Mouse (Mus musculus) forebrain, embryonic 14.5 days (tissue): Measurements from ENCODE around the gene Zfp12. TPM values are rescaled to one million over a fixed set of nuclear protein-coding genes. Genes with fewer than 3 reads are reported as not detected.

Experiments
- ATAC-seq: fragments of 200-750 bp; cut with Nextera tagmentation; 2 replicates; pipeline ENCODE4 v1.8.0; 2017; ENCODE audit warnings: mild to moderate bottlenecking, moderate library complexity
- DNase-seq: peaks from one replicate; pipeline ENCODE4 v3.0.0-alpha.2; 2015; ENCODE audit warnings: low spot score
- H3K27ac ChIP-seq: fragments of 300-500 bp; sonication (generic); 2 replicates; pipeline ENCODE4 v1.5.1; 2014; ENCODE audit warnings: low read depth, mild to moderate bottlenecking, control low read depth, low read length, moderate library complexity
- H3K27me3 ChIP-seq: fragments of 300-500 bp; sonication (generic); replicated peaks from 2 replicates; pipeline ENCODE4 v1.6.1; 2014; ENCODE audit warnings: low read length, control low read depth, mixed read lengths; ENCODE audit not compliant: control insufficient read depth, insufficient read depth
- H3K36me3 ChIP-seq: fragments of 300-500 bp; sonication (generic); 2 replicates; pipeline ENCODE4 v1.6.1; 2014; ENCODE audit warnings: low read length, control low read depth; ENCODE audit not compliant: control insufficient read depth, insufficient read depth
- H3K4me1 ChIP-seq: fragments of 300-500 bp; sonication (generic); 2 replicates; pipeline ENCODE4 v1.6.1; 2014; ENCODE audit warnings: antibody characterized with exemption, low read length, control low read depth; ENCODE audit not compliant: control insufficient read depth, insufficient read depth
- H3K4me2 ChIP-seq: fragments of 300-500 bp; sonication (generic); 2 replicates; pipeline ENCODE4 v1.6.1; 2014; ENCODE audit warnings: mild to moderate bottlenecking, control low read depth, low read length
- H3K4me3 ChIP-seq: fragments of 300-500 bp; sonication (generic); 2 replicates; pipeline ENCODE4 v1.5.1; 2014; ENCODE audit warnings: low read depth, low read length, control low read depth
- H3K9ac ChIP-seq: fragments of 300-500 bp; sonication (generic); 2 replicates; pipeline ENCODE4 v1.6.1; 2014; ENCODE audit warnings: mild to moderate bottlenecking, low read length, control low read depth, moderate library complexity
- H3K9me3 ChIP-seq: fragments of 300-500 bp; sonication (generic); replicated peaks from 2 replicates; pipeline ENCODE4 v1.6.1; 2016; ENCODE audit warnings: low read length, control low read depth, mixed read lengths; ENCODE audit not compliant: control insufficient read depth
- WGBS: fragments of 180-500 bp; shearing (Covaris S2); extraction: QIAGEN DNeasy Blood & Tissue Kit; methylation state at CpG from one replicate; pipeline ENCODE4 v1.1.7; 2014; 5-methylcytosine and 5-hydroxymethylcytosine counted together
- polyA plus RNA-seq: library from polyadenylated mRNA; unstranded; fragments of >200 nt; fragmentation: Nextera tagmentation; extraction: Ambion mirVana; gene quantifications from 2 replicates; pipeline ENCODE4 v1.2.1, GENCODE M21; 2014

Zfp12 gene
- polyA plus RNA-seq, 1 experiment from 2014 or later = 23.1 TPM

- Histone ChIP-seq H3K27me3 (peaks cover 54% of the 10 kb centered on the region), H3K27ac (no peak overlapping the region), H3K36me3 (peaks cover 82% of the 10 kb centered on the region), H3K4me1 (peaks cover 2% of the 10 kb centered on the region; the same call in 1 of the 2 replicates), H3K9ac (peak overlapping the region; percentile 35), H3K9me3 (no peaks in the 10 kb centered on the region), H3K4me3 (peak overlapping the region; percentile 31; the same call in 1 of the 2 replicates), H3K4me2 (peak overlapping the region; percentile 61; the same call in 1 of the 2 replicates)
- ATAC-seq (no peak; the same call in 1 of the 2 replicates), DNase-seq (no peak)
- 15% methylated on average over 66 of the region's 66 CpGs for WGBS
Measured at GRCm38 (mm10) chr5:143254487-143255130, 19.6 kb downstream of the Zfp12 start.

- Histone ChIP-seq H3K27ac (no peak overlapping the region), H3K36me3 (peaks cover 83% of the 10 kb centered on the region), H3K9ac (no peak overlapping the region), H3K4me2 (no peak overlapping the region), H3K4me3 (no peak overlapping the region), H3K9me3 (no peaks in the 10 kb centered on the region), H3K27me3 (peaks cover 54% of the 10 kb centered on the region), H3K4me1 (peaks cover 2% of the 10 kb centered on the region; the same call in 1 of the 2 replicates)
- 23% methylated on average over 24 of the region's 24 CpGs for WGBS
- ATAC-seq (no peak), DNase-seq (no peak)
Measured at GRCm38 (mm10) chr5:143255131-143255519, 20.2 kb downstream of the Zfp12 start.

- Histone ChIP-seq H3K9me3 (no peaks in the 10 kb centered on the region), H3K4me3 (no peak overlapping the region), H3K27me3 (peaks cover 54% of the 10 kb centered on the region), H3K27ac (no peak overlapping the region), H3K4me1 (peaks cover 2% of the 10 kb centered on the region; the same call in 1 of the 2 replicates), H3K9ac (no peak overlapping the region), H3K4me2 (no peak overlapping the region), H3K36me3 (peaks cover 90% of the 10 kb centered on the region)
- DNase-seq = no peak
- ATAC-seq = no peak
- 86% methylated on average over 5 of the region's 5 CpGs for WGBS
Measured at GRCm38 (mm10) chr5:143255802-143256201, 20.8 kb downstream of the Zfp12 start.

GRCm38 (mm10) chr5:143261636-143262035, 26.7 kb downstream of the Zfp12 start:
- Histone ChIP-seq H3K4me2 (no peak overlapping the region), H3K9ac (no peak overlapping the region), H3K9me3 (no peaks in the 10 kb centered on the region), H3K4me3 (no peak overlapping the region), H3K27ac (no peak overlapping the region), H3K4me1 (no peaks in the 10 kb centered on the region), H3K36me3 (peaks cover 76% of the 10 kb centered on the region), H3K27me3 (peaks cover 8% of the 10 kb centered on the region)
- WGBS = 91% methylated on average over 8 of the region's 8 CpGs
- ATAC-seq = no peak
- no peak for DNase-seq

- 91% methylated on average over 10 of the region's 10 CpGs for WGBS
Measured at GRCm38 (mm10) chr5:143264689-143265088, 29.7 kb downstream of the Zfp12 start.

DNA sequence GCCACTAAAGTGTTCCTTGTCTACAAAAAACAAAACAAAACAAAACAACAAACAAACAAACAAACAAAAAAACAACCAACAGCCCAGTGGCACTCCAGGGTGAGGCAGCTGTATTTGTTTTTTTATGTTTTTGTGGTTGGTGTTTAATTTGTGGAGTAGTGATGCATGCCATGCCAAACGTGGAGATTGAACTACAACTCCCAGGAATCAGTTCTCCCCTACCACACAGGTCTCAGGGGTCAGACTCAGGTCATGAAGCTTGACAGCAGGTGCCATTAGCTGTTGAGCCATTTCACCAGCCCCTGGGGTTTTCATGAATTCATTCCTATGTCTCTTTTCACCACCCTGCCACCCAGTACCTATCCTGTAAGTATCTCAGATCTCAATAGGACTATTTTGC, 30.4 kb downstream of the Zfp12 start:
- DNase-seq = no peak
- Histone ChIP-seq H3K36me3 (peaks cover 45% of the 10 kb centered on the region), H3K4me3 (no peak overlapping the region), H3K4me1 (peaks cover 10% of the 10 kb centered on the region), H3K4me2 (no peak overlapping the region), H3K27ac (no peak overlapping the region), H3K27me3 (no peaks in the 10 kb centered on the region), H3K9me3 (no peaks in the 10 kb centered on the region), H3K9ac (no peak overlapping the region)
- ATAC-seq = no peak
- 56% methylated on average over 1 of the region's 1 CpGs for WGBS

More at GRCm38 (mm10) chr5:143264689-143265088, 29.7 kb downstream of the Zfp12 start:
- Histone ChIP-seq H3K9ac (no peak overlapping the region), H3K27ac (no peak overlapping the region), H3K4me3 (no peak overlapping the region), H3K4me1 (peaks cover 8% of the 10 kb centered on the region; the same call in 1 of the 2 replicates), H3K36me3 (peaks cover 52% of the 10 kb centered on the region), H3K4me2 (no peak overlapping the region), H3K9me3 (no peaks in the 10 kb centered on the region), H3K27me3 (no peaks in the 10 kb centered on the region)
- ATAC-seq (no peak), DNase-seq (no peak)

DNA sequence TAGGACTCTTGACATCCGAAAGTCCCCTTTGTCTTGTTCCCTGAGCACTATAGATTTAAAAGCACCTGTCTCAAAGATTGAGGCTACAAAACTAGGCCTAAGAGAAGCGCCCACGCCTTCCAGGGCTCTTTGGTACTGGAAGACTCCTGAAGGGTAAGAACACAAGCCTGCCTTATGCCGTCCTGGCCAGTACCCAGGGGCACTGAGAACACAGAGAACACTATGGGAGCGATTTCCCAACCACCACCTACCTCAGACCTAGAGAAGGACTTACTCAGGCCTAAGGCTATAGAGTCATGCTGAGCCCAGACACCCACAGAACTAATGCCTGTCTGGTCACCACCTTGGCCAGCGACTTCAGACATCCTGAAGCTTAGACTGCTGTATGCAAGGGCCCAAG, 31.8 kb downstream of the Zfp12 start:
- H3K27ac ChIP-seq = no peak overlapping the region
- peaks cover 14% of the 10 kb centered on the region for H3K4me1 ChIP-seq
- DNase-seq (no peak), ATAC-seq (no peak)
- H3K27me3 ChIP-seq = no peaks in the 10 kb centered on the region
- H3K4me3 ChIP-seq = no peak overlapping the region
- no peaks in the 10 kb centered on the region for H3K9me3 ChIP-seq
- 82% methylated on average over 6 of the region's 6 CpGs for whole genome bisulfite sequencing
- H3K36me3 ChIP-seq = peaks cover 31% of the 10 kb centered on the region
- no peak overlapping the region for H3K9ac ChIP-seq
- no peak overlapping the region for H3K4me2 ChIP-seq

GRCm38 (mm10) chr5:143268985-143269362, 34.0 kb downstream of the Zfp12 start:
- Histone ChIP-seq H3K27ac (peak overlapping the region; percentile 79), H3K9me3 (no peaks in the 10 kb centered on the region), H3K4me3 (peak overlapping the region; percentile 98), H3K4me1 (peaks cover 14% of the 10 kb centered on the region), H3K27me3 (no peaks in the 10 kb centered on the region), H3K4me2 (peak overlapping the region; percentile 84), H3K36me3 (peaks cover 9% of the 10 kb centered on the region), H3K9ac (peak overlapping the region; percentile 95)
- WGBS = 22% methylated on average over 8 of the region's 8 CpGs
- DNase-seq (no peak), ATAC-seq (0 out of 2 replicates have a peak, but pooled peaks have one; percentile 3)

DNA sequence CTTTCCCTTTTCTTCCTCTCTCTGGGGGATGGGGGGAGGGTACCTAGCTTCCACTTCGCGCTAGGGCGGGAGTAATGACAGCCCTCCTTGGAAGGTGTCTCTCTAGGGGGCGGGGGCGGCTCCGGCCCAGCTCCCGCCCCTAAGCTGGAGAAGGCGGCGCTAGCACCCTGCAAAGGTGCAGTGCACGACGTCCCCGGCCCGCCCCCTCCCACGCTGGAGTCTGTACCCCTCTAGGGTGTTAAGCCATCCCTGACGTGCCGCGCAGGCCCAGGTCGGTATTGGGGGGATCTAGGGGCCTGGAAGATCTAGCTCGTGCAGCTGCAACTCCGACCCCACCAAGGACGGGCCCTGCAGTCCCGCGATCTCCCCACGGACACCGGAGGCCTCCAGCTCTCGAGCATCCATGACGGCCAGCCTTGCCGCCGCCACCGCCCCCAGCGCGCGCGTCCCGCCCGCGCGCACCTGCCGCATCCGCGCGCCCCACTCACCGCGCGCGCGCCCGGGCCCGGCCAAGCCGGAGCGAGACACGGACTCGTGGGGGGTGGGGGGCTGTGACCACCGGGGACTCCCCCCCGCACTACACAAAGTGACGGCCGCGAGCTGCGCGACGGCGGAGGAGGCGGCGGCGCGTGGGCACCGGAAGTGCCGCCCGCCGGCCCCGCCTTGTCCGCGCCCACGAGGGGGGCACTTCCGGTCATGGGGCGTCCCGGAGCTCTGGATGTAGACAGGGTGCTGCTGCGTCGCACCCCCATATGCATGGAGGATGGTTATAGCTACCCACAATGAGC, 34.6 kb downstream of the Zfp12 start, which contains the start of gene Zfp316:
Zfp316 (minus strand) TSS at position 660 of the 788 bp plus-strand sequence.
- WGBS = under 1% methylated on average over 69 of the region's 79 CpGs
- peaks cover 14% of the 10 kb centered on the region for H3K4me1 ChIP-seq
- DNase-seq (peak; percentile 78), ATAC-seq (peak; percentile 89)
- H3K9me3 ChIP-seq = no peaks in the 10 kb centered on the region
- H3K9ac ChIP-seq = peak within 1 kb of the TSS; percentile 95
- H3K4me3 ChIP-seq = peak within 1 kb of the TSS; percentile 98
- peak within 1 kb of the TSS; percentile 84 for H3K4me2 ChIP-seq
- peak within 1 kb of the TSS; percentile 79 for H3K27ac ChIP-seq
- H3K36me3 ChIP-seq = peaks cover 3% of the 10 kb centered on the region
- H3K27me3 ChIP-seq = no peaks in the 10 kb centered on the region
